Mouse (Mus musculus) spleen, adult 2 months (tissue): ENCODE results near the gene Rpl11.

ENCODE experiments used
- CTCF ChIP-seq: fragments of 200-500 bp; IDR thresholded peaks from 2 replicates; pipeline ENCODE4 v1.5.1; 2011; ENCODE audit warnings: mild to moderate bottlenecking, inconsistent platforms; ENCODE audit not compliant: insufficient read depth, insufficient read length, insufficient replicate concordance; ENCODE audit errors: extremely low read depth
- POLR2A ChIP-seq: fragments of 200-500 bp; IDR thresholded peaks from 2 replicates; pipeline ENCODE4 v1.6.1; 2011; ENCODE audit warnings: low read depth, low read length, inconsistent platforms

DNA sequence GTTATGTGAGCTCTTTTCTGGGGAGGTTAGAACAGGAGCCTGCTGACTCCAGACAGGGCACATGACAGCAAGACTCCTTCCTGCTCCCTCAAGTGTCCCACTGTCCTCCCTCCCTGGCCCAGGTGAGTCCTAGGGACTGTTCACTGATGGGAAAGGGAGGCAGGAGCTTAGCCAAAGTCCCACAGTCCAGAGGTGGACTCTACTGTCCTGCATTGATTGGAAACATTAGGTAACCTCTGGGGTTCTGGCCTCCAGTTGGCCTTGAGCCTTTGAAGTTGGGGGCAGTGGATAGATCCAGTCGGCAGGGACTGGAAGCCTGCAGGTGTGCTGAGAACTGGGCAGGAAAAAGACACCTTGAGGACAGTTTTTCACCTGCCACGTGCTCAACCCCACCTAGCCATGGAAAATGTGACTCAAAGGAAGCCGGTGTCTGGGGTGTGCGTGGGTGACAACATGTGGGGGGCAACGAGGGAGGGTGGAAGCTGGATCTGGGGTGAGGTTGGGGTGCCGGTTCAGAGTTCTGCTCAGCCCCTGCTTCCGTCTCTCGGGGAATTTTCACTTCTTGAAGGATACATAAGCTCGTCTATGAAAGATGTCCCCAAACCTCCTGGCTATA, 42.4 kb upstream of the Rpl11 start:
- TF ChIP-seq CTCF: no peak
- TF ChIP-seq POLR2A: no peak
